Mouse (Mus musculus) 3T3-L1 (cell line): ENCODE data around the gene Marcks.
A peak's percentile ranks its signal among the peaks of the same experiment; 100 is the strongest.

ENCODE experiments used
- DNase-seq: peaks from one replicate; pipeline ENCODE4 v3.0.0-alpha.2; 2015; ENCODE audit warnings: low read depth, low spot score

The Marcks gene

GRCm38 (mm10) chr10:37138778-37139442 is at the start of gene Marcks:
Marcks (minus strand) TSS chr10:37138920.
- DNase-seq: peak; percentile 93

- DNase-seq: no peak
Observed at GRCm38 (mm10) chr10:37177071-37177470, 38.4 kb upstream of the Marcks start.

- no peak for DNase-seq
Observed at GRCm38 (mm10) chr10:37172416-37172950, 33.8 kb upstream of the Marcks start.

- DNase-seq: peak; percentile 50
Observed at GRCm38 (mm10) chr10:37171711-37172415, 33.1 kb upstream of the Marcks start.

GRCm38 (mm10) chr10:37170878-37171277 is 32.2 kb upstream of the Marcks start:
- peak; percentile 81 for DNase-seq

GRCm38 (mm10) chr10:37170466-37170865 is 31.7 kb upstream of the Marcks start:
- peak; percentile 37 for DNase-seq

GRCm38 (mm10) chr10:37167527-37167926 is 28.8 kb upstream of the Marcks start:
- DNase-seq: no peak

- peak; percentile 42 for DNase-seq
Observed at GRCm38 (mm10) chr10:37159731-37160130, 21.0 kb upstream of the Marcks start.

GRCm38 (mm10) chr10:37157156-37157555 is 18.4 kb upstream of the Marcks start:
- no peak for DNase-seq

GRCm38 (mm10) chr10:37155131-37155530 is 16.4 kb upstream of the Marcks start:
- peak; percentile 33 for DNase-seq

- no peak for DNase-seq
Observed at GRCm38 (mm10) chr10:37151539-37152271, 13.0 kb upstream of the Marcks start.

- DNase-seq: no peak
Observed at GRCm38 (mm10) chr10:37148016-37148415, 9.3 kb upstream of the Marcks start.

GRCm38 (mm10) chr10:37145456-37145855 is 6.7 kb upstream of the Marcks start:
- DNase-seq: peak; percentile 75

GRCm38 (mm10) chr10:37141621-37142020 is 2.9 kb upstream of the Marcks start:
- peak; percentile 67 for DNase-seq

- DNase-seq: peak; percentile 98
Observed at GRCm38 (mm10) chr10:37140736-37141451, 2.2 kb upstream of the Marcks start.

GRCm38 (mm10) chr10:37140166-37140735 is 1.5 kb upstream of the Marcks start:
- peak; percentile 79 for DNase-seq

GRCm38 (mm10) chr10:37139443-37140165 is 884 bp upstream of the Marcks start:
- DNase-seq: peak; percentile 73

- DNase-seq: no peak
Observed at GRCm38 (mm10) chr10:37138311-37138731, 399 bp downstream of the Marcks start.

- DNase-seq: peak; percentile 78
Observed at GRCm38 (mm10) chr10:37137531-37138310, 999 bp downstream of the Marcks start.
